Mouse (Mus musculus) C2C12 (cell line): Measurements from ENCODE around the gene D13Ertd608e.
"Not testable (repeated sequence)": the region's sequence is repeated elsewhere in the genome, so short reads cannot be mapped to it uniquely, and the experiment has no call there.

Source experiments
- CTCF ChIP-seq: IDR thresholded peaks from one replicate; pipeline ENCODE4 v1.5.1; 2011; ENCODE audit not compliant: control insufficient read depth, insufficient read depth, insufficient read length
- MAX ChIP-seq: IDR thresholded peaks from one replicate; pipeline ENCODE4 v1.6.1; 2011; ENCODE audit warnings: mild to moderate bottlenecking, control low read depth
- MYOG ChIP-seq: IDR thresholded peaks from one replicate; pipeline ENCODE4 v1.6.1; 2011; ENCODE audit not compliant: control insufficient read depth, insufficient read length; ENCODE audit errors: extremely low read depth

- TF ChIP-seq MAX, MYOG, CTCF: not testable (repeated sequence)
Observed at GRCm38 (mm10) chr13:119894685-119895084, 58.9 kb downstream of the D13Ertd608e start, which contains the start of gene Tcstv1.
